Mouse (Mus musculus): Measurements from ENCODE around the gene Sult1e1.
A peak's percentile ranks its signal among the peaks of the same experiment; 100 is the strongest.

The Sult1e1 gene

GRCm38 (mm10) chr5:87591494-87591893 lies at the start of gene Sult1e1:
Gene Sult1e1, minus strand, starts transcription at chr5:87591594.
- no peak for DNase-seq

GRCm38 (mm10) chr5:87622681-87623080 lies 31.3 kb upstream of the Sult1e1 start:
- DNase-seq: no peak

DNA sequence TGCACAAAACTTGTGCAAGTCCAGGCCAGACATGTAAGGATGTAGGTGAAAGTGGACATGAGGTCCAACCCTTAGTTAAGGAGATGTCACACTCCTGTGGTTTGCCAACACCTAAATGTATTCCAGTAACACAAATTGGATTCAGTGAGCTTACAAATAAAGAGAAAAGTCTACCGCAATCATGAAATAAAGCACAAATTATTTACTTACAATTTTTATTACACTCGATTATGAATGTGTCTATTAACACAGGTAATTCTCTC lies 23.7 kb upstream of the Sult1e1 start:
- no peak for DNase-seq

DNA sequence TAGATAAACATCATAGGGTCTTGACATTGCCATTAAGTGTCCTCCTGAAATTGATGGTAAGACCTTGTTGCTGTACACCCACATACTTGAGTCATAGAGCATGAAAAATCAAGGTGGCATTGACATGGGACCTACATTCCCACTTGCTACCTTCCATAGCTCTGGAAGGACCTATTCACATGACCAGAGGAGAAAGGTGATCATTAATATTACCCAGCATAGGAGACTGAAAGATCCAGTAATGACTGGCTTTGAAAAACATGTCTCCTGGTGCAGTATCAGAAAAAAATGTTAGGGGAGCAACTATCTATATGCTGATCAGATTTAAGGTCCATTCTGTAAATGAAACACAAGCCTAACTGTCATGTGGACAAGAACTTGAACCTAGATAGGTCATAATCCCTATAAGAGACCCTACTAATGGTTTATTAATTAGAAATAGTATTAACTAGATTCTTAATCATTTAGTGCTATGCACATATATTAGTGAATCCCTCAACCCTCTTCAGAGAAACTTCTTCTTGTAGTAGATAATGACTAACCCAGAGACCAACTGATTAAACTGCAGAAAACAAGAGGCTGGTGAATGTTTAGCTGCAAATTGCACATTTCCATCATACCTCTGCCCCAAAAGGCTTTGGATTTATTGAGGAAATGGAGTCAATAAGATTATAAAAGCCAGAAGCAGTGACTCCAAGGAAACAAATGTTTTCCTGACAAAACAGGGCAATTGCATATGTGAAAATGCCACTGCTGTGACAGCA lies 23.2 kb upstream of the Sult1e1 start:
- DNase-seq: peak; percentile 35

DNA sequence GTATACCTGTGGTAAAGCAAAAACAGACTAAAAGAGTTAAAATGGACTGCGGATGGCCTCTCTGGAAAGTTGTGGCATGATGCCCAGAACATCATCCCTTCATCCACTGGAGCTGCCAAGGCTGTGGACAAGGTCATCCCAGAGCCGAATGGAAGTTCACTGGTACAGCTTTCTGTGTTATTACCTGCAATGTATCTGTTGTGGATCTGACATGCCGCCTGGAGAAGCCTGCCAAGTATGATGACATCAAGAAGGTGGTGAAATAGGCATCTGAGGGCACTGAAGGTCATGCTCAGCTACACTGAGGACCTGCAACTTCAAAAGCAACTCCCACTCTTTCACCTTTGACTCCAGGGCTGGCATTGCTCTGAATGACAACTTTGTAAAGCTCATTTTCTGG lies 9.6 kb upstream of the Sult1e1 start:
- DNase-seq: peak; percentile 35

GRCm38 (mm10) chr5:87597891-87598290 lies 6.5 kb upstream of the Sult1e1 start:
- DNase-seq: no peak

GRCm38 (mm10) chr5:87589916-87590315 lies 1.5 kb downstream of the Sult1e1 start:
- no peak for DNase-seq

DNA sequence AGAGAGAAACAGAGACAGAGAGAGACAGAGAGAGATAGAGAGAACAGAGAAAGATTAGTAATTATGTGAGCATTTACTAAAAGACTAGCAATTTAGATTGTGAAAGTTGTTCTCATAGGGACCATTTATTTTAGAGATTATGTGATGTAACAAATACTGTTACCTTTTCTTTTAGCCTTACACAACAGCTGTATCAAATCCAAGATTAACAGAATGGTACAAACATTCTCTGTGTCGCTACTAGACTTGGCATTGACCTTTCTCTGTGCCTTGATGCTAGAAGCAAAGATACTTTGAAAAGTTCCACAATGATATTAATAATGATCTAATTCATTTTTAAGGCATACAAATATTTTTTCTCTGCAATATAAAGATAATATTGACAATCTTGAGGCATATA lies 11.0 kb downstream of the Sult1e1 start:
- DNase-seq: no peak

DNA sequence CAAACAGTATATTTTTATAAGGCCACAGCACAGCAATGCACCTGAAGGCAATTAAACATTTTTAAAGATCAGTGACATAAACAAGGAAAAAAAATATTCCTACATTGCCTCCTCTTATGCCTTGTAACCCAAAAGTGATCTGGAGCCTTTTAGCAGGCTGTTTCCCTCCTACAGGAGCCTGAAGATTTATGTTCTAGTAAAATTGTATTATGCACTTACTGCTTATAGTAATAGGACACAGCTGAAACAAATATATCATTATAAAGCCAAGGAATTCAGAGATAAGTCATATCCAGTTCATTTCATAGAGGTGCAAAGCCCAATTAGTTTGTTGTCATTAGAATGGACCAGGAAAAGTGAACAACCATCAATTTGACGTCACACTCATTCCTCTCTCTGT lies 17.2 kb downstream of the Sult1e1 start:
- DNase-seq: no peak

DNA sequence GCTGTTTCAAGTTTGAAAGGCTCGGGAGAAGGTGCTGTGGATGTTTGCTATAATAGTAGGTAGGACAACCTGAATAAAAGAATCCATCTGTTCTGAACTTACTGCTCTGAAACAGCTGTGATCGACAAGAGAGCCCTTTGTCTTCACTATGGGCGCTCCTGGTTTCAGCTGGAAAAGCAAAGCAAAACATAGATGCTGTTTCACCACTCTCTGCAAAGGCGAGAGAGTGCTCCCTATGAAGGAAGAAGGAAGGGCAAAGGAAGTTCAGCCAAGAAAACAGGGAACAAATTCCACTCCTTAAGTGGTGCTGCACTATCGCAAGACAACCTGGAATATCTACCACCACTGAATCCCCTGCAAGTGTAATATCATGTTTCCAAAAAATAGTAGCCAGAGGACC lies 17.9 kb downstream of the Sult1e1 start:
- peak; percentile 14 for DNase-seq

- DNase-seq: no peak
These were observed 18.6 kb downstream of the Sult1e1 start for GRCm38 (mm10) chr5:87572781-87573180.

DNA sequence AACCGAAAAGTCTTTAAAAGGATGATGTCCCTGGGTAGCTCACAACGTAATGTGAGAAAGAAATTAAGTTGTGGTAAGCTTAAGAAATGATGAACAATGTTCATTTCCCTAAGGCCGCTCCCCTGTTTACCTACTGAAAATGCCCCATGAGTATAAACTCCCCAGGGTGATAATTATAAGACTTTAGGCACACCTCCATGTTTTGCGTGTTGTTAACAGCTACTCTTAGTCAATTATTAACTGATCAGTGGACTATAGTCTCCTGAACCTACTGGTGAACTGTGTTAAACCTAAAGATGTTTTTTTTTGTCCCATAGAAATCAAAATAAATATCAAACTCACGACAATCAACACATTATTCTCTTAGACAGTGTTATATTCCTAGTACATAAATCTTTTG lies 22.5 kb downstream of the Sult1e1 start, which contains the start of gene Sult1d1:
Gene Sult1d1, minus strand, starts transcription at position 183 of the 400 bp plus-strand sequence.
- DNase-seq: peak; percentile 56

DNA sequence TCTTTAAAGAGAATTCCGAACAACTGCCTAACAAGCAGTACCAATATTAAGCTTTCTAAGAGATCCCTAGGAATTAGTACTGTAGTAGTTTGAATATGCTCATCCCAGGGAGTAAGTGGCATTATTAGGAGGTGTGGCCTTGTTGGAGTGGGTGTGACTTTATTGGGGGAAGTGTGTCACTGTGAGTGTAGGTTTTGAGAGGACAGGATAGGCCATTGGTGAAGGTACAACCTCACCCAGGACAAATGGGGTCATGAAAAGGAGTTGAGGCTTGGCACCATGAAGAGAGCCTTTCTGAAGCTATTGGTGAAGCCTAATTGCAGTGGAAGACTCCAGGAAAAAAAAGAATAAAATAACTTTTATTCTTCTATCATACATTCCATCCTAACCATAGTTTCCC lies 24.1 kb downstream of the Sult1e1 start:
- peak; percentile 45 for DNase-seq

DNA sequence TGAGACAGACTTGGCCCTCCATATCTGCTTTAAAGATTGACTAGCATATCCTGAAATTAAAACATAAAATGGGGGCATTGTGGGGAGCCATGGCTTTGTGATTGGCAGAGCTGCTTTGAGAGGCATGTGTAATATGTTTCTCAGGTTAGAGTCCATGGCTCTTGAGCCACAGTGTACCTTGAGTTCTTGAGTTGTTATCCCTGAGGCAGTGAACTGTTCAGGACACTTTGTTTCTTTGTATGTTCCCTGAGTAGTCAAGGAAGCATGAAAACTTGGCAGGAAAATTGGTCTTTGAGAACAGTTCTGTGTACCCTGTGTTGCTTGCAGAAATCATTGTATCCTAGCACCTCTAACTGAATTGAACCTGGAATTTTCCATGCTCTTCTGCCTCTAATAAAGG lies 28.4 kb downstream of the Sult1e1 start:
- peak; percentile 81 for DNase-seq

- DNase-seq: no peak
These were observed 28.9 kb downstream of the Sult1e1 start for GRCm38 (mm10) chr5:87562526-87562925.

- DNase-seq: peak; percentile 17
These were observed 31.2 kb downstream of the Sult1e1 start for GRCm38 (mm10) chr5:87560145-87560544.

- DNase-seq: no peak
These were observed 40.5 kb downstream of the Sult1e1 start for GRCm38 (mm10) chr5:87550935-87551334.

DNA sequence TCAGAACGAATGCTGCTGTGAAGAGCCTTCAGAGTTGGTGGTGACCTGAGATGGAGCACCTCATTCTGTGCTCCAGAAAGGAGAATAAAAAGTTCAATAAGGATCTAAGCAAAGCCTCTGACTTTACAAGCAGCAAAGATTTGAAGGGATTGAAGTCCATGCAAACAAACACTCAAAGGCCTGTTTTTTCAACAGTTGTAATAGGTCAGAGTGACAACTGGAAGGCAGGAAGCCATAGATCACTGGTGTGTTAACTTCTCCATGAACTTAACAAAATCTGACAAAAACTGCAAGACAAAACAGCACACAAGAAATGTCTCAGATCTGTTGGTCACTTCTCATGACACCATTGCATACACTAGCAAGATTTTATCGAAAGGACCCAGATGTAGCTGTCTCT lies 53.3 kb downstream of the Sult1e1 start, which contains the start of gene Sult1b1:
Gene Sult1b1, minus strand, starts transcription at position 85 of the 400 bp plus-strand sequence.
- no peak for DNase-seq

GRCm38 (mm10) chr5:87535994-87536644 lies 55.3 kb downstream of the Sult1e1 start:
- DNase-seq: peak; percentile 77

GRCm38 (mm10) chr5:87532288-87532687 lies 59.1 kb downstream of the Sult1e1 start:
- peak; percentile 60 for DNase-seq

All from kidney, postnatal 14 days (tissue).